Mouse (Mus musculus) monocyte, adult 5-6 weeks (primary cell): ENCODE measurements at regions not wholly inside any gene's neighbourhood (a gene's known extent, or its start where the extent isn't known, plus 50 kb on each side); places are given as distances from the start of the nearest gene placed in this dataset.

Experiments
- ATAC-seq: fragments of 153-309, 156-312 bp; replicated peaks from 2 replicates; pipeline ENCODE4 v1.8.0; 2017; ENCODE audit warnings: mild to moderate bottlenecking; ENCODE audit not compliant: low TSS enrichment, insufficient number of reproducible peaks, severe bottlenecking, poor library complexity, low FRiP score

DNA sequence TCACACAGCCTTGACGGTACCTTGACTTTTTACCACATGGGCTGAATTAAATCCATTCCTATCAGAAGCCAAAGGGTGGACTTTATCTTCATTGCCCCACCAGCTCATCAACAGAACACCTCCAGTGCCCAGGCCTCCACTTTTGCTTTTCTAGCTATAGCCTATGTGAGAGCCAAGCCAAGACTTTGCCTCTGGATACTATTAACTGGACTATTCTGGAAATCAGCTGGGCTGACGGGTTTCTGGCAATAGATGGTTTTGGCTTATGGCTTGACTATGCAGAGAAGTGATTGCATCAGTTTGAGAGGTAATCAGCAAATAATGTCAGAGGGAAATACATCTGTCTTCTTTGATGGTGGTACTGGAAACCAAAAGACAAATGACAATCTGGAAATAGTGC lies 130.8 kb upstream of the Thbs1 start:
- ATAC-seq = no peak

DNA sequence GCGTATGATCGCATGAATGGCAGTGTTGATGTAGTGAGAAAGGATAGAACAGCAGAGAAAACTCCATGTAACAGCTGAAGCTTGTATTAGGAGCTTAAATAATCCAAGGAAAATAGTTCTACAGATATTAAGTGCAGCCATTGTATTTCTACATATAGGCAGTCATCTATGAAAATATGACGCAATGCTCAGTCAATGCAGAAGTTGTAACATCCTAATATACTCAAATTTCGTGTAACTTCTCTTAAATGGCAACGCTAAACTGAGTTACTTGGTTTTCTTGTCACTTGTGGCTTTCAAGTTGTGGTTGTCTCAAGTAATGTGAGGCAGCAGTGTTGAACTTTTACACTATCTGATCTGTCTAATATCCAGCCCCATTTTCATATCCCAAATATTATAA lies 127.1 kb upstream of the Thbs1 start:
- peak; percentile 67 for ATAC-seq

DNA sequence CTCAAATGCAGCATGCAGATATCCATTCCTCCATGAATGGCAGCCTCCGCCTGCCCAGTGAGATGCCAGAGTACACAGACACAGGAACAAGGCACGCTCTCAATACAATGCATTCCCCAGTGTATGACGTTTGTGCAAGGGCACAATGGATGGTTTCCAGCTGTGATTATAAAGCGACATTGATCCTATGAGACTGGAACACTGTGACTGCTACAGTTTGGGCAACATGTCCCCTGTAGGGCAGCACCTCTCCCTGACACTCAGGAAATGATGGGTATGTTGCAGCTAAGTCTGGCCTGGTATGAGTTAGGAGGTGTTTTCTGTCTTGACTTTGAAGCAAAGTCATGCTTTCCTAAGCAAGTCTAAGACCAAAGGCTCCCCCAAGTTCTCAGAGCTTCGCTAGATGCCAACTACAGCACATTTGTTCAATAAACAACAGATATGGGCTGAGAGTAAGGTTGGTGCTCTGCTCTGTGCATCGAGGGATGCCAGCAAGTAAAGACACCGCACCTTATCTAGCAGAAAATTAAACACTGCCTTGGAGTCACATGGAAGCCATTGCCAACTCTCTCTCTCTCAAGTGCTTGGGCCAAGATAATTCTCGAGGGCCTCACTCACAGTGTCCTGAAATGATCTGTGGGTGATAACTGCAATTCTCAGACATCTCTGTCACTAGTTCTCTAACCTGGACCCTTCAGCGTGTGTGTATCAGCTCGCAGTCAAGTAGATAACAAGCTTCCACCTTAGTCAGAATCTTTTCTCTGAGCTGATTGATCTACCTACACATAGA lies 124.1 kb upstream of the Thbs1 start:
- ATAC-seq = no peak

DNA sequence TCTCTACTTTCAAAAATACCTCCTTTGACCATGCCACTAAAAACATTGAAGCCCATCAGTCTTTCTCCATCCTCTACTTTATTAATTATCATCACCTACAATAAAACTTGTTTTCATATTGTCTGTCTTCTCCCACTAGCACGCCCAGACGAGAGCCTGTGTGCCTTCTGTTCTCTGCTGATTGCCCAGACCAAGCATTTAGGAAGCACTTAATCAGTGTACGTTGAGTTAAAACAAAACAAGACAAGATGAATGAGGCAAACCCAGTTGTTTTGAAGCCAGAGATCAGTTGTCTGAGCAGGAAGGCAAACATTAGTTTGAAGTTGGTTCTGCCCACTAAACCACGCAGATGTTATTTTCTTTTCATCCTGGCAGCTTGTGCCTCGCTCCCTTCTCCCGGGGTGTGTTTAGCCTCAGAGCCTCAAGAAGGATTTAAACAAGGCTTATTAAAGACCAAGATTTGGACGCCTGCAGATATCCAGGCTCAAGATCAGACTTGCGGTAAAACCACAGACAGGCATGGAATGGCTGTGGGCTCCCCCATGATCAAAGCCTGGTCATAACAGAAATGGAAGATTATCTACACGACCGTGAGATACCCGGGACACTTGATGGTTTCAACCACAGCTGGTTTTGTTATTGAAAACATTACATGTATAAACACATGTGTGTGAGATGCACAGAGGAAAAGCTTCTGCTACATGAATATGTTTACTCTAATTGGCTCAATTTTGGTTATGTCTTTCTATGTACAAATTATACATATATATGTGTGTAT lies 123.1 kb upstream of the Thbs1 start:
- ATAC-seq = no peak

DNA sequence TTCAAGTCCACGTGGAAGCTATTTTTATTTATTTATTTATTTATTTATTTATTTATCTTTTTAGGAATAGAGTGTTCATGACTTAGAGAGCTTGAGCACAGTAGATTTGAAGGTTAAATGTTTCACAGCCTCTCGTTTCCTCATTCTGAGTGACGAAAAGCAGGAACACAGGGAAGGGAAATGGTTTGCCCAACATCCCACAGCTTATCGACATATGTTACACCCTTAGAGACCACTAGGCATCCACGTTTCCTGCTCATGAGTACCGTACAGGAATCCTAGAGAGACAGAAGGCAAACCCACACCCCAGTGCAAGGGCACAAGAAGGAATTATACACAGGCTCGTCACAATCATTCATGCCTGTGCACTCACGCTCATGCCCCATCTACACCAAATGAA lies 122.5 kb upstream of the Thbs1 start:
- peak; percentile 91 for ATAC-seq

- ATAC-seq = peak; percentile 87
Observed at GRCm38 (mm10) chr2:117996130-117997083, 115.3 kb upstream of the Thbs1 start.

DNA sequence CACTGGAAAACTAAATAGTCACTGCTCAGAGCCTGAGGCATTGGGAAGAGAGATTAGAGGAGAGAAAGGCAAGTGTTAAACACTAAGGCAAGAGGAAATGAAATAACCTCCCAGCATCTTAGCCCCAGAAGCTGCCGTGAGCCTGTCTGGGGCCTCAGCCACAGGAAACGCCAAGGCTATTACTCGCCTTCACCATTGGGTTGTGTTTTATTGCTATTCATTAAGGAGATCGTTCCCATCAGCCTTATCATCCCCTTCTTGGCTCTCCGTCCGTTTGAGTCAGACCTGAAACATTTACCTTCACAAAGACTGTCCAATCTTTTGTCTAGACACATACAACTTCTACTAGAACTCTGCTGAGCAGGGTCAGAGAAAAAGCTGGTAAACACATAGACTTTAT lies 112.0 kb upstream of the Thbs1 start:
- no peak for ATAC-seq

DNA sequence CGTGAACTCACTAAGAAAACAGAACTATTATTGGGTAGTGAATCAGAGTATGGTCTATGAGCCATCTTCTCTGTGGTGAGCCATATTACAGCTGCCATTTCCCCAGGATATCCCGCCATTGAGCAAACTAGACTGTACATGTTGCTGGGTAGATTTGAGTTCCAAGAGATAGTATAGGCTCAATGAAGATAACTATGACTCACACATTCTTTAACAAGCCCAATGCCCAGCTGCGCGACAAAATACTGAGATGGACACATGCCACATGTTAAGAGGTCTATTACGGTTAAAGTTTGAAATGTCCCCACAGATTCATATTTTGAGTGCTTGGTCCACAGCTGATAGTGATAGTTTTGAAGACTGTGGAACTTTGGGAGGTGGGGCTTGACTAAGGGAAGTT lies 107.5 kb upstream of the Thbs1 start:
- no peak for ATAC-seq

DNA sequence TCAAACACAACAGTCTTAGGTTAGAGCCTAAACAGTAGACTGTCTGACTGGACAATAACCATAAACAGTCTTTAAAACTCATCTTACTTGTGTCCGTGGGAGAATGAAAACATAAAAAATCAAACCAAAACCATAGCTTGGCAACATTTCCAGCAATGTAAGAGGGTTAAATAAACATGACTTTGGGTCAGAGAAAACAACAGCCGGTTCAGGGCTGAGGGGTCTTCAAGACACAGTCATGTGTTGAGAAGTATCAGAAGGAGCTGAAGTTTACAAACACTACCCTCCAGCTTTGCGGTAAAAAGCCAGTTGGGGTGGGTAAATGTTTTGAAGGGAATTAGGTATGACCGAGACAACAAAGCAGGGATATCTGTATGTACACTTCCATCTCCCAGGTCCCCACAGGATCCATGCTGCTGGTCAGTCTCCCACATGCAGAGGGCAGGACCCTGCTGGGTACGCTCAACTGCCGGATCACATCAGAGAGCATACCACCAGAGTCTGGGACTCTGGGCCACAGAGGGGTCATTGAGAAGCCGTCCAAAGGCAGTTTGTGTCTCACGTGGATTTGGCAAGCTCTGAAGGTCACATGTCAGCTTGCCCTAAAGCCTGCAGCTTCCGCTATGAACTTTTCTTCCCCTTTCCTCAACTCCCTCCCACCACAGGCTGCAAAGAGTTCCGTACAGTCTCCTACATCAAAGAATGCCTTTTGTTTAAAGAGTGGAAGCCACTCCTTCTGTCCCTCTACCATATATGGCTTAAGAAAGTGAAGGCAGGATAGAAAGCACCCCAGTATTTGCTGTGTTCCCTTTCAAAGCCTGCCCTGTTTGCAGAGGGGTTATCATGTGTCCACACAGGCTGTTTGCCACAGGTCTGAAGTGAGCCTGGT lies 103.9 kb upstream of the Thbs1 start:
- peak; percentile 92 for ATAC-seq

GRCm38 (mm10) chr2:118011679-118012078 lies 100.0 kb upstream of the Thbs1 start:
- peak; percentile 37; the same call in 1 of the 2 replicates for ATAC-seq

- ATAC-seq = no peak; the same call in 1 of the 2 replicates
Observed at GRCm38 (mm10) chr2:118012211-118012610, 99.5 kb upstream of the Thbs1 start.

DNA sequence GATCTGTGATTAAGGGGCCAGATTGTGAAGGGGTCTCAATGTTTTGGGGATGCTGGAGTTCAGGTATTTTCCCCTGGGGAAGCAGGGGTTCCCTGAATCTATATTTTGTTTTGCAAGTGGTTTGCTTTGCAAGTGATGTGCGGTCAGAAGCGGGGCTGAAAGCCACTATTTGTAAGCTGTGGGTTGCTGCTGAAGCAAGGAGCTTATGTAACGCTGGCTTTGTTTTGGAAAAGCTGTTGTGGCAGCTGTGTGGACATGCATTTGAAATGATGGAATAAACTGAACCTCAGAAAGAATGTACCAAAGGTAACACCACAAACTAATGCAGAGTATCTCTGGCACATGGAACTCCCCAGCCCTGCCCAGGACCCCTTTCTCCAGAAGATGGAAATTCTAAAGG lies 98.5 kb upstream of the Thbs1 start:
- ATAC-seq = no peak

DNA sequence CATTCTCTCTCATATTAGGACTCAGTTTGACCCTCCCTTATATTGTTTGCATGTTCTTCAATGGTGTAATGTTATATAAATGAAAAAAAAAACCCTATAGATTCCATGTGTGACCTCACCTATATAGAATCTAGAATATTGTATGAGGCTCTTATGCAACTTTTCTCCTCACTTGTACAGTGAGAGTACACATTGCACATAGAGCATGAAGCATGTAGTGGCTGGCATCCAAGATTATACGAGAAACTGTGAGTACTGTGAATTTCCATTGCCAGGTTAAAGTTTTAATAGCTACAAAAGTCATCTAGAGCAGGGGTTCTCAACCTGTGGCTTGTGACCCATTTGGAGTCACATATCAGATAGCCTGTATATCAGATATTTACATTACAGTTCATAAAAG lies 96.5 kb upstream of the Thbs1 start:
- ATAC-seq = no peak

- ATAC-seq = 0 out of 2 replicates have a peak, but pooled peaks have one; percentile 41
Observed at GRCm38 (mm10) chr2:118025829-118026735, 85.6 kb upstream of the Thbs1 start.

DNA sequence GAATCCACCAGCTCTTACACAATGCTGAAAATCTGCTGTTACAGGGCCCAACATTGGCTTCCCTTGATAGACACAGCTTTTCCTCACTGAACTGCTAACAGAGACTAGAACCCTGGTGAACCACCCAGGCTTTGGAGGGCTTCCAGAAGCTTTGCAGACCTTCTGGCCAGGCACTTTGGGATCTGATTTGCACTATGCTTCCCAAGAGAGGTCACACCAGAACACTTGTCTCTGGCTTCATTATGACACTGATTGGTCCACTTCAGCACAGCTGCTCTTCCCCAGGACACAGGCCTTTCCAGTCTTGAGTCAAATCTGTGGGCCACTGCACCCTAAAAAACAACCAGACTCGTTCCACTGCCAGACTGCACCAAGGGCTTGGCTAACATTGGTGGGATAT lies 82.8 kb upstream of the Thbs1 start:
- ATAC-seq = no peak

DNA sequence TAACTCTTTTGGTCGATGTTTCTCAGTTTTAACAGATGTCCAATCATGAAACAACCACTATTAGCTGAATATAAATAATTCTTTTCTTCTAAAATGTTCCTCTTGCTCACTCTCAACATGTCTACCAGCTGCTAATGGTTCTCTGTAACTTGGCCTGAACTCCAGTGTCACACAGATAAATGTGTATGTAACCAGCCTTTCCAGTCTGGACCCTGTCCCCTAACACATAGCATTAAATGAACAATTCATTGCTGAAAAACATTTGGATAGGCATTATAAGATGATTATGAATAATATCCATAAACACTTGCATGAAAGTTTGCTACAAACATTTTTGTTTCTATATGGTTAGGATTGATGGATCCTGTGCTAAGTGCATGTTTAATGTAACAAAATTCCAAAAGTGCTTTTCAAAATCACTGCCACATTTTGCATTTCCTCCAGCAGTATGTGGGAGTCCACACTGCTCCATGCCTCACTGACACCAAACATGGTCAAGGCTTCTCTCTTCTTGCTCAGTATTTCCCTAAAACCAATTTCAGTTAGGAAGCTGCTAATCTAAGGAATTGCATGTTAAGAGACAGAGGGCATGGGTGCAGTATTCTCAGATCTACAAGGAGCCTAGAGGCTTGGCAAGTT lies 82.1 kb upstream of the Thbs1 start:
- no peak for ATAC-seq

DNA sequence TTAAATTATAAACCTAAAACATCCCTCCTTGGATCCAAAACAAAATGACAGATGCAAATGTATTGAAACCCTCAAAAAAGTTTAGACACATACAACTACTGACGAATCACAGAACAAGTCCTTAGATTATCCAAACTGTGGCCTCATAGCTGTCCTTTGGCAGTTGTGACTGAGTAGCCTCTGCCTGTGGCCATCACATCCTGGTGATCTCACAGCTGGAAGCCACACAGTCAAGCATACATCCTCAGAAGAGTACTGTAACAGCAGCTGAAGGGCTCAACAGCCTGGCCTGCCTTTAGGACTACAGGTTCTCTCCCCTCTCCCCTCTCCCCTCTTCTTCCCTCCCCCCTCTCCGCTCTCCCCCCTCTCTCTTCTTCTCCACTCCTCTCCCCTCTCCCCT lies 80.0 kb upstream of the Thbs1 start:
- no peak for ATAC-seq
